Mouse (Mus musculus) brain, adult 2 months (tissue): ENCODE measurements around the gene Trip11.

Source experiments
- DNase-seq: peaks from one replicate; pipeline ENCODE4 v3.0.0; 2011; ENCODE audit warnings: low read depth, low spot score

The Trip11 gene

GRCm38 (mm10) chr12:101897113-101897512 is 16.0 kb downstream of the Trip11 start:
- no peak for DNase-seq

- DNase-seq = peak; percentile 79
Measured at GRCm38 (mm10) chr12:101893296-101893695, 19.8 kb downstream of the Trip11 start.

GRCm38 (mm10) chr12:101892832-101893231 is 20.2 kb downstream of the Trip11 start:
- peak; percentile 40 for DNase-seq

GRCm38 (mm10) chr12:101891066-101891465 is 22.0 kb downstream of the Trip11 start:
- DNase-seq = peak; percentile 21

- no peak for DNase-seq
Measured at GRCm38 (mm10) chr12:101889351-101889750, 23.7 kb downstream of the Trip11 start.

GRCm38 (mm10) chr12:101888312-101888711 is 24.8 kb downstream of the Trip11 start:
- no peak for DNase-seq

GRCm38 (mm10) chr12:101884926-101885325 is 28.1 kb downstream of the Trip11 start:
- no peak for DNase-seq

GRCm38 (mm10) chr12:101876374-101876773 is 36.7 kb downstream of the Trip11 start:
- no peak for DNase-seq

GRCm38 (mm10) chr12:101875107-101875506 is 38.0 kb downstream of the Trip11 start:
- peak; percentile 46 for DNase-seq

GRCm38 (mm10) chr12:101862286-101862964 is 50.6 kb downstream of the Trip11 start:
- DNase-seq = no peak

- DNase-seq = no peak
Measured at GRCm38 (mm10) chr12:101860256-101860655, 52.8 kb downstream of the Trip11 start.

GRCm38 (mm10) chr12:101858011-101858410 is 55.1 kb downstream of the Trip11 start:
- no peak for DNase-seq

GRCm38 (mm10) chr12:101854336-101854735 is 58.7 kb downstream of the Trip11 start:
- DNase-seq = no peak

GRCm38 (mm10) chr12:101851846-101852564 is 61.1 kb downstream of the Trip11 start:
- DNase-seq = peak; percentile 65

- no peak for DNase-seq
Measured at GRCm38 (mm10) chr12:101851314-101851713, 61.8 kb downstream of the Trip11 start.

GRCm38 (mm10) chr12:101836546-101837274 is 76.4 kb downstream of the Trip11 start:
- DNase-seq = no peak

GRCm38 (mm10) chr12:101834715-101835114 is 78.4 kb downstream of the Trip11 start:
- no peak for DNase-seq

GRCm38 (mm10) chr12:101833776-101834175 is 79.3 kb downstream of the Trip11 start:
- DNase-seq = no peak

GRCm38 (mm10) chr12:101833115-101833506 is 80.0 kb downstream of the Trip11 start:
- DNase-seq = no peak

- no peak for DNase-seq
Measured at GRCm38 (mm10) chr12:101832179-101833114, 80.6 kb downstream of the Trip11 start.

GRCm38 (mm10) chr12:101831221-101831620 is 81.8 kb downstream of the Trip11 start:
- peak; percentile 6 for DNase-seq
